Mouse (Mus musculus): ENCODE data around the gene Ccdc85b. TPM values are rescaled to one million over a fixed set of nuclear protein-coding genes. Genes with fewer than 3 reads are reported as not detected.

Ccdc85b gene
- polyA plus RNA-seq, 1 experiment from 2014 or later, result 8.7 TPM

- Histone ChIP-seq H3K9ac (no peak overlapping the region), H3K4me1 (replicated peaks) (peaks cover 13% of the 10 kb centered on the region), H3K4me3 (replicated peaks) (peak overlapping the region; percentile 58), H3K9me3 (no peaks in the 10 kb centered on the region), H3K27ac (no peak overlapping the region), H3K4me2 (replicated peaks) (peak overlapping the region; percentile 72), H3K36me3 (peaks cover 17% of the 10 kb centered on the region; the same call in 1 of the 2 replicates), H3K27me3 (replicated peaks) (no peaks in the 10 kb centered on the region)
- WGBS, result 76% methylated on average over 6 of the region's 6 CpGs
- ATAC-seq, result no peak
Measured at GRCm38 (mm10) chr19:5461411-5461810, 3.7 kb upstream of the Ccdc85b start.

GRCm38 (mm10) chr19:5460465-5460911 is 2.8 kb upstream of the Ccdc85b start, which contains the start of gene Fibp:
Fibp (plus strand) TSS chr19:5460615.
- WGBS, result 0% methylated on average over 32 of the region's 32 CpGs
- ATAC-seq, result peak; percentile 79
- H3K9ac ChIP-seq, result peak within 1 kb of the TSS; percentile 73

GRCm38 (mm10) chr19:5459896-5460295 is 2.2 kb upstream of the Ccdc85b start:
- peaks cover 27% of the 10 kb centered on the region for H3K4me1 ChIP-seq (replicated peaks)
- H3K4me2 ChIP-seq (replicated peaks), result peak overlapping the region; percentile 72
- H3K36me3 ChIP-seq, result peaks cover 3% of the 10 kb centered on the region; the same call in 1 of the 2 replicates
- peak overlapping the region; percentile 58 for H3K4me3 ChIP-seq (replicated peaks)
- peak overlapping the region; percentile 46 for H3K9ac ChIP-seq
- no peak for ATAC-seq
- no peaks in the 10 kb centered on the region for H3K9me3 ChIP-seq
- no peaks in the 10 kb centered on the region for H3K27me3 ChIP-seq (replicated peaks)
- H3K27ac ChIP-seq, result no peak overlapping the region
- WGBS, result 22% methylated on average over 3 of the region's 3 CpGs

More at GRCm38 (mm10) chr19:5460465-5460911, 2.8 kb upstream of the Ccdc85b start, which contains the start of gene Fibp:
- no peaks in the 10 kb centered on the region for H3K9me3 ChIP-seq
- H3K4me1 ChIP-seq (replicated peaks), result peaks cover 21% of the 10 kb centered on the region
- H3K4me2 ChIP-seq (replicated peaks), result peak within 1 kb of the TSS; percentile 72
- peak within 1 kb of the TSS; percentile 54 for H3K27ac ChIP-seq
- no peaks in the 10 kb centered on the region for H3K27me3 ChIP-seq (replicated peaks)
- H3K4me3 ChIP-seq (replicated peaks), result peak within 1 kb of the TSS; percentile 58
- H3K36me3 ChIP-seq, result peaks cover 9% of the 10 kb centered on the region; the same call in 1 of the 2 replicates

- Histone ChIP-seq H3K4me1 (replicated peaks) (peaks cover 32% of the 10 kb centered on the region), H3K9me3 (no peaks in the 10 kb centered on the region), H3K27ac (no peak overlapping the region), H3K9ac (no peak overlapping the region), H3K4me3 (replicated peaks) (no peak overlapping the region), H3K27me3 (replicated peaks) (no peaks in the 10 kb centered on the region), H3K36me3 (peaks cover 3% of the 10 kb centered on the region; the same call in 1 of the 2 replicates), H3K4me2 (replicated peaks) (no peak overlapping the region; the same call in 1 of the 2 replicates)
- WGBS, result 63% methylated on average over 7 of the region's 7 CpGs
- ATAC-seq, result no peak
Measured at GRCm38 (mm10) chr19:5459019-5459418, 1.3 kb upstream of the Ccdc85b start.

- Histone ChIP-seq H3K27me3 (replicated peaks) (no peaks in the 10 kb centered on the region), H3K9ac (peak overlapping the region; percentile 90), H3K27ac (peak overlapping the region; percentile 92), H3K4me2 (replicated peaks) (peak overlapping the region; percentile 98), H3K4me3 (replicated peaks) (peak overlapping the region; percentile 88), H3K4me1 (replicated peaks) (peaks cover 32% of the 10 kb centered on the region), H3K9me3 (no peaks in the 10 kb centered on the region), H3K36me3 (no peaks in the 10 kb centered on the region)
- peak; percentile 91 for ATAC-seq
- under 1% methylated on average over 70 of the region's 70 CpGs for WGBS
Measured at GRCm38 (mm10) chr19:5456922-5457745, 560 bp downstream of the Ccdc85b start.

GRCm38 (mm10) chr19:5456241-5456921 is 1.3 kb downstream of the Ccdc85b start:
- no peaks in the 10 kb centered on the region for H3K9me3 ChIP-seq
- H3K27ac ChIP-seq, result peak overlapping the region; percentile 92
- H3K27me3 ChIP-seq (replicated peaks), result no peaks in the 10 kb centered on the region
- H3K4me1 ChIP-seq (replicated peaks), result peaks cover 30% of the 10 kb centered on the region
- H3K36me3 ChIP-seq, result no peaks in the 10 kb centered on the region
- peak overlapping the region; percentile 98 for H3K4me2 ChIP-seq (replicated peaks)
- no peak for ATAC-seq
- peak overlapping the region; percentile 88 for H3K4me3 ChIP-seq (replicated peaks)
- WGBS, result 2% methylated on average over 26 of the region's 26 CpGs
- H3K9ac ChIP-seq, result peak overlapping the region; percentile 90

- Histone ChIP-seq H3K36me3 (no peaks in the 10 kb centered on the region), H3K27me3 (replicated peaks) (0 out of 2 replicates have a peak, but pooled peaks cover 2% of the 10 kb centered on the region), H3K4me3 (replicated peaks) (peak overlapping the region; percentile 88), H3K4me1 (replicated peaks) (peaks cover 27% of the 10 kb centered on the region; the same call in 1 of the 2 replicates), H3K27ac (no peak overlapping the region), H3K4me2 (replicated peaks) (peak overlapping the region; percentile 98), H3K9ac (peak overlapping the region; percentile 90; the same call in 1 of the 2 replicates), H3K9me3 (no peaks in the 10 kb centered on the region)
- no peak for ATAC-seq
- WGBS, result 62% methylated on average over 8 of the region's 8 CpGs
Measured at GRCm38 (mm10) chr19:5455568-5455967, 2.1 kb downstream of the Ccdc85b start.

- Histone ChIP-seq H3K9ac (0 out of 2 replicates have a peak overlapping the region, but pooled peaks have one; percentile 90), H3K27me3 (replicated peaks) (peaks cover 5% of the 10 kb centered on the region), H3K36me3 (no peaks in the 10 kb centered on the region), H3K4me1 (replicated peaks) (peaks cover 27% of the 10 kb centered on the region; the same call in 1 of the 2 replicates), H3K9me3 (no peaks in the 10 kb centered on the region), H3K4me3 (replicated peaks) (peak overlapping the region; percentile 88), H3K27ac (no peak overlapping the region), H3K4me2 (replicated peaks) (peak overlapping the region; percentile 98)
- ATAC-seq, result no peak
- WGBS, result 76% methylated on average over 12 of the region's 12 CpGs
Measured at GRCm38 (mm10) chr19:5455037-5455436, 2.7 kb downstream of the Ccdc85b start.

- no peaks in the 10 kb centered on the region for H3K9me3 ChIP-seq
- H3K27me3 ChIP-seq (replicated peaks), result peaks cover 34% of the 10 kb centered on the region
- 77% methylated on average over 6 of the region's 6 CpGs for WGBS
- no peaks in the 10 kb centered on the region for H3K36me3 ChIP-seq
- no peak overlapping the region for H3K4me2 ChIP-seq (replicated peaks)
- H3K27ac ChIP-seq, result no peak overlapping the region
- no peak overlapping the region for H3K4me3 ChIP-seq (replicated peaks)
- ATAC-seq, result no peak
- H3K4me1 ChIP-seq (replicated peaks), result peaks cover 33% of the 10 kb centered on the region
- no peak overlapping the region for H3K9ac ChIP-seq
Measured at GRCm38 (mm10) chr19:5451766-5452165, 5.9 kb downstream of the Ccdc85b start.

GRCm38 (mm10) chr19:5449673-5450072 is 8.0 kb downstream of the Ccdc85b start:
- no peak overlapping the region for H3K4me2 ChIP-seq (replicated peaks)
- 79% methylated on average over 3 of the region's 3 CpGs for WGBS
- ATAC-seq, result no peak

GRCm38 (mm10) chr19:5448354-5449150 is 9.1 kb downstream of the Ccdc85b start:
- Histone ChIP-seq H3K9ac (peak overlapping the region; percentile 44; the same call in 1 of the 2 replicates), H3K4me2 (replicated peaks) (peak overlapping the region; percentile 97), H3K4me3 (replicated peaks) (peak overlapping the region; percentile 54), H3K4me1 (replicated peaks) (peaks cover 12% of the 10 kb centered on the region), H3K36me3 (no peaks in the 10 kb centered on the region), H3K27ac (no peak overlapping the region), H3K27me3 (replicated peaks) (peaks cover 45% of the 10 kb centered on the region), H3K9me3 (no peaks in the 10 kb centered on the region)
- 5% methylated on average over 36 of the region's 36 CpGs for WGBS
- no peak for ATAC-seq

More at GRCm38 (mm10) chr19:5449673-5450072, 8.0 kb downstream of the Ccdc85b start:
- Histone ChIP-seq H3K4me1 (replicated peaks) (peaks cover 15% of the 10 kb centered on the region), H3K36me3 (no peaks in the 10 kb centered on the region), H3K27ac (no peak overlapping the region), H3K4me3 (replicated peaks) (no peak overlapping the region), H3K9ac (no peak overlapping the region), H3K9me3 (no peaks in the 10 kb centered on the region), H3K27me3 (replicated peaks) (peaks cover 41% of the 10 kb centered on the region)
